Mouse (Mus musculus) forebrain, embryonic 14.5 days (tissue): ENCODE data around the gene 1700003E16Rik. TPM values are rescaled to one million over a fixed set of nuclear protein-coding genes. Genes with fewer than 3 reads are reported as not detected.

Source experiments
- ATAC-seq: fragments of 200-750 bp; cut with Nextera tagmentation; 2 replicates; pipeline ENCODE4 v1.8.0; 2017; ENCODE audit warnings: mild to moderate bottlenecking, moderate library complexity
- DNase-seq: peaks from one replicate; pipeline ENCODE4 v3.0.0-alpha.2; 2015; ENCODE audit warnings: low spot score
- H3K27ac ChIP-seq: fragments of 300-500 bp; sonication (generic); 2 replicates; pipeline ENCODE4 v1.5.1; 2014; ENCODE audit warnings: low read depth, mild to moderate bottlenecking, control low read depth, low read length, moderate library complexity
- H3K27me3 ChIP-seq: fragments of 300-500 bp; sonication (generic); replicated peaks from 2 replicates; pipeline ENCODE4 v1.6.1; 2014; ENCODE audit warnings: low read length, control low read depth, mixed read lengths; ENCODE audit not compliant: control insufficient read depth, insufficient read depth
- H3K36me3 ChIP-seq: fragments of 300-500 bp; sonication (generic); 2 replicates; pipeline ENCODE4 v1.6.1; 2014; ENCODE audit warnings: low read length, control low read depth; ENCODE audit not compliant: control insufficient read depth, insufficient read depth
- H3K4me1 ChIP-seq: fragments of 300-500 bp; sonication (generic); 2 replicates; pipeline ENCODE4 v1.6.1; 2014; ENCODE audit warnings: antibody characterized with exemption, low read length, control low read depth; ENCODE audit not compliant: control insufficient read depth, insufficient read depth
- H3K4me2 ChIP-seq: fragments of 300-500 bp; sonication (generic); 2 replicates; pipeline ENCODE4 v1.6.1; 2014; ENCODE audit warnings: mild to moderate bottlenecking, control low read depth, low read length
- H3K4me3 ChIP-seq: fragments of 300-500 bp; sonication (generic); 2 replicates; pipeline ENCODE4 v1.5.1; 2014; ENCODE audit warnings: low read depth, low read length, control low read depth
- H3K9ac ChIP-seq: fragments of 300-500 bp; sonication (generic); 2 replicates; pipeline ENCODE4 v1.6.1; 2014; ENCODE audit warnings: mild to moderate bottlenecking, low read length, control low read depth, moderate library complexity
- H3K9me3 ChIP-seq: fragments of 300-500 bp; sonication (generic); replicated peaks from 2 replicates; pipeline ENCODE4 v1.6.1; 2016; ENCODE audit warnings: low read length, control low read depth, mixed read lengths; ENCODE audit not compliant: control insufficient read depth
- WGBS: fragments of 180-500 bp; shearing (Covaris S2); extraction: QIAGEN DNeasy Blood & Tissue Kit; methylation state at CpG from one replicate; pipeline ENCODE4 v1.1.7; 2014; 5-methylcytosine and 5-hydroxymethylcytosine counted together
- polyA plus RNA-seq: library from polyadenylated mRNA; unstranded; fragments of >200 nt; fragmentation: Nextera tagmentation; extraction: Ambion mirVana; gene quantifications from 2 replicates; pipeline ENCODE4 v1.2.1, GENCODE M21; 2014

The 1700003E16Rik gene
- polyA plus RNA-seq, 1 experiment from 2014 or later = 5.8 TPM

DNA sequence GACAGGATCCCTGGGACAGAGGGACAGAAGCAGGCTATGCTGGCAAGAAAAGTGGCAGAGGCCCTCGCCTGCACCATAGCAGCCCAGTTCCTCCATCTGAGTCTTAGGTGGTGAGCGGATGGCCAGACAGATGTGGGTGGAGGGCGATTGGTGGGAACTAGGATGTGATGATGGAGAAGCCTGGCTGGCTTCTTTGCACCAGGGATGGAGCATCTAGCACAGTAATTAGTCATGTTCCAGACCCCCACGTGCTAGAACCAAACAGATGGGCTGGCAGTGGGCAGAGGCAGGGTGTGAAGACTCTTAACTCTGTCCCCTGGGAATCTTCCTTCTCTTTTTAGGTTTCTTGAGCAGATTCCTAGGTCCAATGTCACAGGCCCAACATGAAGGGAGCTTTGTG is 47.1 kb downstream of the 1700003E16Rik start:
- no peak overlapping the region for H3K27ac ChIP-seq

GRCm38 (mm10) chr6:83205851-83206250 is 49.6 kb downstream of the 1700003E16Rik start:
- no peaks in the 10 kb centered on the region for H3K9me3 ChIP-seq
- H3K4me1 ChIP-seq = no peaks in the 10 kb centered on the region
- H3K4me2 ChIP-seq = no peak overlapping the region
- no peak overlapping the region for H3K9ac ChIP-seq
- no peak overlapping the region for H3K27ac ChIP-seq
- ATAC-seq (no peak), DNase-seq (no peak)
- H3K27me3 ChIP-seq = no peaks in the 10 kb centered on the region
- H3K4me3 ChIP-seq = no peak overlapping the region
- 93% methylated on average over 3 of the region's 3 CpGs for WGBS
- peaks cover 4% of the 10 kb centered on the region; the same call in 1 of the 2 replicates for H3K36me3 ChIP-seq

More for the DNA sequence above, 47.1 kb downstream of the 1700003E16Rik start:
- no peak overlapping the region for H3K4me2 ChIP-seq
- H3K9me3 ChIP-seq = no peaks in the 10 kb centered on the region
- H3K36me3 ChIP-seq = peaks cover 27% of the 10 kb centered on the region
- no peak overlapping the region for H3K9ac ChIP-seq
- DNase-seq (no peak), ATAC-seq (no peak)
- H3K4me3 ChIP-seq = no peak overlapping the region
- no peaks in the 10 kb centered on the region for H3K4me1 ChIP-seq
- WGBS = 83% methylated on average over 4 of the region's 4 CpGs
- no peaks in the 10 kb centered on the region for H3K27me3 ChIP-seq

- Histone ChIP-seq H3K4me1 (no peaks in the 10 kb centered on the region; the same call in 1 of the 2 replicates), H3K4me2 (no peak overlapping the region), H3K9ac (no peak overlapping the region), H3K9me3 (no peaks in the 10 kb centered on the region), H3K27me3 (no peaks in the 10 kb centered on the region), H3K27ac (no peak overlapping the region), H3K36me3 (no peaks in the 10 kb centered on the region), H3K4me3 (no peak overlapping the region)
- 84% methylated on average over 11 of the region's 11 CpGs for WGBS
- DNase-seq = no peak
- ATAC-seq = no peak
Measured at GRCm38 (mm10) chr6:83206321-83206720, 50.1 kb downstream of the 1700003E16Rik start.

DNA sequence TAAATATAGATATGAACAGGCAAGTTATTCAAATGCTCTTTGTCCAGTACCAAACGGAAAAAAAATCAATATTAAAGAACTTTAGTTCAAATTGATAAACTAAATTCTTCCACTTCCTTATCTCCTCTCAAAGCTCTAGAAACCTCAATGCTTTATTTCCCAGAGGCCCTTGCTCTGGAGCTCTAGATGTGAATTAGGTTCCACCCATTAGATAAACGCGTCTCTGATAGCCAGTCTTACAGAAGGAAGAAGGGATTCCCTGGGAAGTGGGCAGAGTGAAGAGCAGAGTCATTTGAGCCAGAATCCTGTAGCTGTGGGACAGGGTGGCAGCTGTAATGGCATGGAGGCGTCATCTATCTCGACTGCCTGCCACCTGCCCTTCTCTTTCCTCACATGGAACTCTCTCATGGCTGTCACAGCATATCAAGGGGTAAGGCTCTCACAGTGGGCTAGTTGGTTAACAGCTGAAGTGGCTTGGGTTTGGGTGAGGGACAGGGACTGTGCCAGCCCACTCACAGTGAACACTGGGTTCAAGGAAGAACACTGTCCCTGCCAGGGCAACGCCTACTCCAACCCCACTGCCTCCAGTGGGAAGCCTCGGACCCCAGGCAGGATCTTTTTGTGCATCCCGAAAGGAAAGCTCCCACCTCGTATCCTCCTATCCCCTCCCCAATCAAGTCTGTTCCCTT is 51.3 kb downstream of the 1700003E16Rik start:
- H3K4me2 ChIP-seq = no peak overlapping the region
- H3K4me3 ChIP-seq = no peak overlapping the region
- 79% methylated on average over 9 of the region's 9 CpGs for WGBS
- DNase-seq (no peak), ATAC-seq (no peak)
- H3K36me3 ChIP-seq = no peaks in the 10 kb centered on the region
- H3K27ac ChIP-seq = no peak overlapping the region
- no peaks in the 10 kb centered on the region; the same call in 1 of the 2 replicates for H3K4me1 ChIP-seq
- no peak overlapping the region for H3K9ac ChIP-seq
- no peaks in the 10 kb centered on the region for H3K9me3 ChIP-seq
- H3K27me3 ChIP-seq = no peaks in the 10 kb centered on the region

GRCm38 (mm10) chr6:83208050-83208400 is 51.8 kb downstream of the 1700003E16Rik start:
- Histone ChIP-seq H3K9me3 (no peaks in the 10 kb centered on the region), H3K9ac (no peak overlapping the region), H3K27ac (no peak overlapping the region), H3K36me3 (no peaks in the 10 kb centered on the region), H3K4me3 (no peak overlapping the region), H3K4me2 (no peak overlapping the region), H3K27me3 (no peaks in the 10 kb centered on the region), H3K4me1 (no peaks in the 10 kb centered on the region; the same call in 1 of the 2 replicates)
- DNase-seq (no peak), ATAC-seq (no peak)
- 95% methylated on average over 2 of the region's 2 CpGs for WGBS

DNA sequence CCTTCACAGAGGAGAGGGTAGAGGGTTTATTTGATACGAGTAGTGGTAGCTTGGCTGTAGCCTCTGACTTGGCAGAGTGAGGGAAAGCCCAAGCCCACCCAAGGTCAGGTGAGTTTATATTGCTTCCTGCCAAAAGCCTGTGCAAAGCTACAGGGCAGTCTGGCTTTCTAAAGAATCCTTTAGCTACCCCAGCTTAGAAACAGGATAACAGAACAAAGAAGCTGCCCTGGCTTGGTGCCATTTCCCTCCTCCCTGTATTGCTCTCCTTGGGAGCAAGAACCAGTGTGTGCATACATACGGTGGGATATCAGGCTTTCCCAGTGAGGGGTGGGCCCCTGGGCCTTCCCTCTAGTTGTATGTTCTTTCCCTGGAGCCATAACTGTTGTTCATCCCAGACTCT is 54.3 kb downstream of the 1700003E16Rik start:
- no peak overlapping the region for H3K4me3 ChIP-seq
- no peaks in the 10 kb centered on the region for H3K36me3 ChIP-seq
- DNase-seq (peak; percentile 47), ATAC-seq (peak; percentile 24; the same call in 1 of the 2 replicates)
- no peak overlapping the region for H3K27ac ChIP-seq
- H3K9ac ChIP-seq = no peak overlapping the region
- no peak overlapping the region for H3K4me2 ChIP-seq
- H3K27me3 ChIP-seq = no peaks in the 10 kb centered on the region
- no peaks in the 10 kb centered on the region; the same call in 1 of the 2 replicates for H3K4me1 ChIP-seq
- H3K9me3 ChIP-seq = no peaks in the 10 kb centered on the region
- 2% methylated on average over 2 of the region's 2 CpGs for WGBS

DNA sequence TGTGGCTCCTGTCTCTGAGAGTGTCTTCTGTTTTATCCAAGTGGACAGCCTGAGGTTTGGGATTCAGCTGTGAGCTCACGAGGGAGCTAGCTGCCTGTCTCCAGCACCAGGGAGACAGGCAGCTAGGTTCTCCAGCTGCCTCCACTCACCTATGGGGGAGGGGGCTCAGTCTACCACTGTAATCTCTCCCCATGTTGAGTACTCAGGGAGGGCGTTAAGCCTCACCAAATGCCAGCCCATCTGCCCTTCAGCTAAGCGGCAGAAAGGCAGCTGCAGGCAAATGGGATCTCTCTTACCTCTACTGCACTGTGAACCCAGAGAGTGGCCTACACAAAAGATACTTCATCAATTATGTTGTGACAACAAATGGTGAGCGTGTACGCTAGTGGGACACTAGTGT is 55.3 kb downstream of the 1700003E16Rik start:
- 35% methylated on average over 5 of the region's 5 CpGs for WGBS
- Histone ChIP-seq H3K9me3 (no peaks in the 10 kb centered on the region), H3K4me2 (no peak overlapping the region), H3K4me3 (no peak overlapping the region), H3K9ac (no peak overlapping the region), H3K36me3 (no peaks in the 10 kb centered on the region), H3K4me1 (no peaks in the 10 kb centered on the region; the same call in 1 of the 2 replicates), H3K27ac (no peak overlapping the region), H3K27me3 (no peaks in the 10 kb centered on the region)
- DNase-seq = peak; percentile 41
- ATAC-seq = 0 out of 2 replicates have a peak, but pooled peaks have one; percentile 33

Other genes starting within 250 kb of the 1700003E16Rik start
- 4.0 and 5.7 TPM in 2 replicates for gene Sema4f, start 216.6 kb upstream of the 1700003E16Rik start, polyA plus RNA-seq
- 0.13 TPM in 1 of 2 replicates, not detected in the other for gene M1ap, start 209.5 kb upstream of the 1700003E16Rik start, polyA plus RNA-seq
- gene Dok1, start 122.9 kb upstream of the 1700003E16Rik start, polyA plus RNA-seq = 2.6 and 3.4 TPM in 2 replicates
- 3.8 and 4.9 TPM in 2 replicates for gene Loxl3, start 122.2 kb upstream of the 1700003E16Rik start, polyA plus RNA-seq
- gene Aup1, start 101.9 kb upstream of the 1700003E16Rik start, polyA plus RNA-seq = 101 and 107 TPM in 2 replicates
- 32.6 and 32.9 TPM in 2 replicates for gene Htra2, start 101.1 kb upstream of the 1700003E16Rik start, polyA plus RNA-seq
- gene Dqx1, start 98.6 kb upstream of the 1700003E16Rik start, polyA plus RNA-seq = 0.33 and 0.62 TPM in 2 replicates
- not detected in 2 replicates for gene Tlx2, start 86.1 kb upstream of the 1700003E16Rik start, polyA plus RNA-seq
- 51.3 and 56.1 TPM in 2 replicates for gene Pcgf1, start 78.5 kb upstream of the 1700003E16Rik start, polyA plus RNA-seq
- gene Lbx2, start 70.0 kb upstream of the 1700003E16Rik start, polyA plus RNA-seq = not detected in 2 replicates
- 1.9 TPM in 2 replicates for gene Ccdc142, start 54.8 kb upstream of the 1700003E16Rik start, polyA plus RNA-seq
- gene Gm42688, start 54.8 kb upstream of the 1700003E16Rik start, polyA plus RNA-seq = 1.9 and 2.7 TPM in 2 replicates
- 128 and 154 TPM in 2 replicates for gene Mrpl53, start 47.4 kb upstream of the 1700003E16Rik start, polyA plus RNA-seq
- gene Mogs, start 40.9 kb upstream of the 1700003E16Rik start, polyA plus RNA-seq = 8.8 and 15.0 TPM in 2 replicates
- gene Wbp1, start 34.8 kb upstream of the 1700003E16Rik start, polyA plus RNA-seq = 197 and 214 TPM in 2 replicates
- 15.6 and 17.5 TPM in 2 replicates for gene Ino80b, start 31.0 kb upstream of the 1700003E16Rik start, polyA plus RNA-seq
- 4.7 and 4.8 TPM in 2 replicates for gene Rtkn, start 20.9 kb upstream of the 1700003E16Rik start, polyA plus RNA-seq
- gene Wdr54, start within 50 bp of the 1700003E16Rik start, polyA plus RNA-seq = 20.6 and 23.9 TPM in 2 replicates
- 101 and 133 TPM in 2 replicates for gene Dctn1, start 9.5 kb downstream of the 1700003E16Rik start, polyA plus RNA-seq
- 0.63 and 0.78 TPM in 2 replicates for gene Slc4a5, start 63.4 kb downstream of the 1700003E16Rik start, polyA plus RNA-seq
- gene Mthfd2, start 169.5 kb downstream of the 1700003E16Rik start, polyA plus RNA-seq = 25.3 and 27.2 TPM in 2 replicates
- gene Mob1a, start 169.6 kb downstream of the 1700003E16Rik start, polyA plus RNA-seq = 34.5 and 37.6 TPM in 2 replicates
- gene Bola3, start 192.7 kb downstream of the 1700003E16Rik start, polyA plus RNA-seq = 66.7 and 93.2 TPM in 2 replicates